Mouse (Mus musculus): ENCODE data around the gene Dhx40. TPM values are rescaled to one million over a fixed set of nuclear protein-coding genes. Genes with fewer than 3 reads are reported as not detected.
"Not testable (repeated sequence)": the region's sequence is repeated elsewhere in the genome, so short reads cannot be mapped to it uniquely, and the experiment has no call there.

Dhx40 gene
- polyA plus RNA-seq, 1 experiment from 2014 or later, result 22.3 TPM

GRCm38 (mm10) chr11:86810572-86811325, 3.2 kb upstream of the Dhx40 start:
- no peaks in the 10 kb centered on the region for H3K9me3 ChIP-seq (ENCODE audit: control insufficient read depth, low read length)
- peaks cover under 1% of the 10 kb centered on the region; the same call in 1 of the 2 replicates for H3K36me3 ChIP-seq (replicated peaks; ENCODE audit: control insufficient read depth, insufficient read depth)
- no peak overlapping the region for H3K9ac ChIP-seq
- 94% methylated on average over 2 of the region's 2 CpGs for WGBS
- no peak overlapping the region for H3K27ac ChIP-seq
- H3K4me2 ChIP-seq (replicated peaks), result no peak overlapping the region
- DNase-seq (ENCODE audit: low spot score), result no peak
- peaks cover 9% of the 10 kb centered on the region for H3K4me1 ChIP-seq (replicated peaks; ENCODE audit: control insufficient read depth, insufficient read depth, low read length)
- H3K27me3 ChIP-seq (ENCODE audit: control insufficient read depth, insufficient read depth, low read length), result no peaks in the 10 kb centered on the region
- no peak overlapping the region for H3K4me3 ChIP-seq (replicated peaks; ENCODE audit: low read length)
- ATAC-seq (ENCODE audit: low FRiP score), result no peak

GRCm38 (mm10) chr11:86809828-86810227, 2.3 kb upstream of the Dhx40 start:
- Histone ChIP-seq H3K27me3 (ENCODE audit: control insufficient read depth, insufficient read depth, low read length) (no peaks in the 10 kb centered on the region), H3K36me3 (replicated peaks; ENCODE audit: control insufficient read depth, insufficient read depth) (peaks cover 10% of the 10 kb centered on the region), H3K4me3 (replicated peaks; ENCODE audit: low read length) (no peak overlapping the region), H3K27ac (no peak overlapping the region), H3K4me2 (replicated peaks) (no peak overlapping the region), H3K4me1 (replicated peaks; ENCODE audit: control insufficient read depth, insufficient read depth, low read length) (peaks cover 9% of the 10 kb centered on the region), H3K9ac (no peak overlapping the region), H3K9me3 (ENCODE audit: control insufficient read depth, low read length) (no peaks in the 10 kb centered on the region)
- WGBS, result 69% methylated on average over 4 of the region's 4 CpGs
- no peak for DNase-seq (ENCODE audit: low spot score)
- no peak for ATAC-seq (ENCODE audit: low FRiP score)

DNA sequence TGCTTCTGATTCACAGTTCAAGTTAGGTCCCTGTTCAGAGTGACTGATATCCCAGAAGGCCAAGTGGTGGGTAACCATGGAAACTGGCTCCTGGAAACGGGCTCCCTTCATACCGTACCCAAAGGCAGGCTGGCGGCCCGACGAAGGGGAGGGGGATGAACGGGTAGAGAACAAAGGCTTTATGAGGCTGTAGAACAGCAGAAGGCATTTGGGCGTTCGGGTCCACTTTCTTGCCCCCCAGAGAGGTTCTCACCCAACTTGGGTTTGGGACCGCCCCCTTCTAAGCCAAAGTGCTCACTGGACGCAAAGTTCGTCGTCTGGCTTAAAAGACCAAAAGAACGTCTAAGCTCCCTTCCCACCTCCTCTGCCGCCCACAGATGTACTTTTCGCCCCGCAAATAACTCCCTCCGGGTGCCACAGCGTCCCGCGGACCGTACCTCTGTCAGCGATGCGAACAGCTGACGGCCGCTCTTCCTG, 507 bp downstream of the Dhx40 start:
- no peaks in the 10 kb centered on the region for H3K9me3 ChIP-seq (ENCODE audit: control insufficient read depth, low read length)
- no peaks in the 10 kb centered on the region for H3K27me3 ChIP-seq (ENCODE audit: control insufficient read depth, insufficient read depth, low read length)
- peaks cover 9% of the 10 kb centered on the region for H3K4me1 ChIP-seq (replicated peaks; ENCODE audit: control insufficient read depth, insufficient read depth, low read length)
- H3K36me3 ChIP-seq (replicated peaks; ENCODE audit: control insufficient read depth, insufficient read depth), result peaks cover 36% of the 10 kb centered on the region
- DNase-seq (ENCODE audit: low spot score) (peak; percentile 78), ATAC-seq (ENCODE audit: low FRiP score) (peak; percentile 82)
- peak overlapping the region; percentile 77 for H3K4me2 ChIP-seq (replicated peaks)
- peak overlapping the region; percentile 85 for H3K4me3 ChIP-seq (replicated peaks; ENCODE audit: low read length)
- peak overlapping the region; percentile 84 for H3K27ac ChIP-seq
- under 1% methylated on average over 25 of the region's 25 CpGs for WGBS
- peak overlapping the region; percentile 72 for H3K9ac ChIP-seq

- 81% methylated on average over 1 of the region's 1 CpGs for WGBS
- peaks cover 87% of the 10 kb centered on the region for H3K36me3 ChIP-seq (replicated peaks; ENCODE audit: control insufficient read depth, insufficient read depth)
- no peak for ATAC-seq (ENCODE audit: low FRiP score)
- H3K27me3 ChIP-seq (ENCODE audit: control insufficient read depth, insufficient read depth, low read length), result no peaks in the 10 kb centered on the region
- DNase-seq (ENCODE audit: low spot score), result no peak
- no peak overlapping the region for H3K4me3 ChIP-seq (replicated peaks; ENCODE audit: low read length)
- H3K4me1 ChIP-seq (replicated peaks; ENCODE audit: control insufficient read depth, insufficient read depth, low read length), result no peaks in the 10 kb centered on the region
- H3K27ac ChIP-seq, result no peak overlapping the region
- no peak overlapping the region for H3K9ac ChIP-seq
- no peak overlapping the region for H3K4me2 ChIP-seq (replicated peaks)
- H3K9me3 ChIP-seq (ENCODE audit: control insufficient read depth, low read length), result no peaks in the 10 kb centered on the region
These were observed 13.4 kb downstream of the Dhx40 start for GRCm38 (mm10) chr11:86794161-86794560.

- not testable (repeated sequence) for ATAC-seq (ENCODE audit: low FRiP score); DNase-seq (ENCODE audit: low spot score); H3K27me3 ChIP-seq (ENCODE audit: control insufficient read depth, insufficient read depth, low read length); H3K9me3 ChIP-seq (ENCODE audit: control insufficient read depth, low read length); H3K9ac ChIP-seq; H3K4me2 ChIP-seq (replicated peaks); H3K4me1 ChIP-seq (replicated peaks; ENCODE audit: control insufficient read depth, insufficient read depth, low read length); H3K4me3 ChIP-seq (replicated peaks; ENCODE audit: low read length); H3K27ac ChIP-seq
- WGBS, result 97% methylated on average over 5 of the region's 5 CpGs
- H3K36me3 ChIP-seq (replicated peaks; ENCODE audit: control insufficient read depth, insufficient read depth), result peaks cover 89% of the 10 kb centered on the region
These were observed 20.1 kb downstream of the Dhx40 start for GRCm38 (mm10) chr11:86787436-86787835.

- Histone ChIP-seq H3K9me3 (ENCODE audit: control insufficient read depth, low read length) (no peaks in the 10 kb centered on the region), H3K27me3 (ENCODE audit: control insufficient read depth, insufficient read depth, low read length) (no peaks in the 10 kb centered on the region), H3K36me3 (replicated peaks; ENCODE audit: control insufficient read depth, insufficient read depth) (peaks cover 79% of the 10 kb centered on the region), H3K27ac (no peak overlapping the region), H3K4me2 (replicated peaks) (no peak overlapping the region), H3K9ac (no peak overlapping the region), H3K4me1 (replicated peaks; ENCODE audit: control insufficient read depth, insufficient read depth, low read length) (no peaks in the 10 kb centered on the region), H3K4me3 (replicated peaks; ENCODE audit: low read length) (no peak overlapping the region)
- 98% methylated on average over 2 of the region's 2 CpGs for WGBS
- no peak for ATAC-seq (ENCODE audit: low FRiP score)
- no peak for DNase-seq (ENCODE audit: low spot score)
These were observed 21.8 kb downstream of the Dhx40 start for GRCm38 (mm10) chr11:86785767-86786166.

DNA sequence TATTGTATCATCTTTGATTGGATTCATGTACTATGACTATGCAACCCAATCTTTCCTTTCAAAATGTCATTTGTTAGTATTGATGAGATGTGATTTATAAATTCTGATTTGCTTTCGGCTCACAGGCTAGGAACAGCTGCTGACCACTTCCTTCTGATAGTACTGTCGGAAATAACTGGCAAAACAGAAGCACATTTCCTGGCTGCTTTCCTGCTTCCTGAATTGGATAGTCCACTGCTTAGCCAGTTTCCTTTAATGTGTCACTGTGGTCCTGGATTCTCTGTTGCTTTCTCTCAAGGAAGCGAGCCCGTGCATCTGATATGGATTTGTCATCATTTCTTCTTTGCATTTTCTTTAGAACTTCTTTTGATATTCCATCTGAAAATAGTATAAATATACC, 37.7 kb downstream of the Dhx40 start:
- no peaks in the 10 kb centered on the region for H3K9me3 ChIP-seq (ENCODE audit: control insufficient read depth, low read length)
- DNase-seq (ENCODE audit: low spot score), result no peak
- no peak overlapping the region for H3K9ac ChIP-seq
- no peak overlapping the region for H3K4me2 ChIP-seq (replicated peaks)
- no peak for ATAC-seq (ENCODE audit: low FRiP score)
- peaks cover 56% of the 10 kb centered on the region for H3K36me3 ChIP-seq (replicated peaks; ENCODE audit: control insufficient read depth, insufficient read depth)
- H3K4me1 ChIP-seq (replicated peaks; ENCODE audit: control insufficient read depth, insufficient read depth, low read length), result no peaks in the 10 kb centered on the region
- no peak overlapping the region for H3K27ac ChIP-seq
- WGBS, result 92% methylated on average over 4 of the region's 4 CpGs
- no peaks in the 10 kb centered on the region for H3K27me3 ChIP-seq (ENCODE audit: control insufficient read depth, insufficient read depth, low read length)
- no peak overlapping the region for H3K4me3 ChIP-seq (replicated peaks; ENCODE audit: low read length)

- Histone ChIP-seq H3K27ac (no peak overlapping the region), H3K9me3 (ENCODE audit: control insufficient read depth, low read length) (no peaks in the 10 kb centered on the region), H3K4me1 (replicated peaks; ENCODE audit: control insufficient read depth, insufficient read depth, low read length) (no peaks in the 10 kb centered on the region), H3K36me3 (replicated peaks; ENCODE audit: control insufficient read depth, insufficient read depth) (peaks cover 6% of the 10 kb centered on the region; the same call in 1 of the 2 replicates), H3K27me3 (ENCODE audit: control insufficient read depth, insufficient read depth, low read length) (no peaks in the 10 kb centered on the region), H3K4me3 (replicated peaks; ENCODE audit: low read length) (no peak overlapping the region), H3K9ac (no peak overlapping the region), H3K4me2 (replicated peaks) (no peak overlapping the region)
- ATAC-seq (ENCODE audit: low FRiP score) (no peak), DNase-seq (ENCODE audit: low spot score) (no peak)
- 95% methylated on average over 2 of the region's 2 CpGs for WGBS
These were observed 43.0 kb downstream of the Dhx40 start for GRCm38 (mm10) chr11:86764501-86764900.

- not testable (repeated sequence) for H3K27ac ChIP-seq; H3K9me3 ChIP-seq (ENCODE audit: control insufficient read depth, low read length); H3K9ac ChIP-seq; ATAC-seq (ENCODE audit: low FRiP score); H3K4me3 ChIP-seq (replicated peaks; ENCODE audit: low read length); H3K27me3 ChIP-seq (ENCODE audit: control insufficient read depth, insufficient read depth, low read length); H3K4me2 ChIP-seq (replicated peaks); H3K36me3 ChIP-seq (replicated peaks; ENCODE audit: control insufficient read depth, insufficient read depth); DNase-seq (ENCODE audit: low spot score)
- peaks cover 10% of the 10 kb centered on the region; the same call in 1 of the 2 replicates for H3K4me1 ChIP-seq (replicated peaks; ENCODE audit: control insufficient read depth, insufficient read depth, low read length)
- 91% methylated on average over 11 of the region's 11 CpGs for WGBS
These were observed 44.4 kb downstream of the Dhx40 start for GRCm38 (mm10) chr11:86763127-86763526.

Measured in hindbrain, embryonic 14.5 days (tissue).